Mouse (Mus musculus) G1E (cell line): ENCODE results near the gene Vps4a.

ENCODE experiments used
- CTCF ChIP-seq: IDR thresholded peaks from 2 replicates; pipeline ENCODE4 v1.5.1; 2012; ENCODE audit warnings: low read depth, low read length, inconsistent platforms, mixed read lengths
- POLR2AphosphoS5 ChIP-seq: IDR thresholded peaks from 2 replicates; pipeline ENCODE4 v1.6.1; 2012; ENCODE audit warnings: low read depth, low read length, inconsistent platforms; ENCODE audit not compliant: insufficient replicate concordance
- TAL1 ChIP-seq: conservative IDR thresholded peaks from 2 replicates; pipeline ENCODE4 v1.6.1; 2012; ENCODE audit warnings: low read depth, low read length, inconsistent platforms, mixed read lengths

GRCm38 (mm10) chr8:107046976-107047375, 16.0 kb downstream of the Vps4a start:
- no peak for TF ChIP-seq CTCF
- no peak for TF ChIP-seq TAL1
- peak; percentile 73 for TF ChIP-seq POLR2AphosphoS5
